Mouse (Mus musculus): Measurements from ENCODE around the gene Gm49380.
A peak's percentile ranks its signal among the peaks of the same experiment; 100 is the strongest.

Gm49380 gene

GRCm38 (mm10) chr9:44113105-44113789, at the start of gene Gm49380, which contains the start of gene Rnf26:
Gm49380 (minus strand) TSS chr9:44113500.
Rnf26 (minus strand) TSS chr9:44113517.
- peak; percentile 99 for DNase-seq (ENCODE audit: low spot score)

GRCm38 (mm10) chr9:44159886-44160285, 46.6 kb upstream of the Gm49380 start:
- no peak for DNase-seq (ENCODE audit: low spot score)

DNA sequence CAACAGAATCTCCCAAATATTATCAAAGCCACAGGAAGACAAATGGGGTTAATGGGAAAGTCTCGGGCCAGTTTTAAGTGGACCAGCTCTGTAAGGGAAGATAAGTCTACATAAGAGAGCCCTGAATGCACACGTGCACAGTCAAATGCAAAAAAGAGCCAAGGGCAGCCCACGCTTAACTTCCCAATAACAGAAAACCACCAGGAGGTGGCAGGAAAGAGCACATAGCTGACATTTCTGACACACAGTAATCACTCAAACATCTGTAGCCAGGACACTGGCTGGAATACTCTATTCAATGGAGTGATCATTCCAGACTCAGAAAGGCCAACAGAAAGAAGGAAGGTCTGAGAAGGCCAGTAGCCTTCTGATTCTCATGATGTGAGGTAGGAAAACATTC, 34.0 kb upstream of the Gm49380 start:
- peak; percentile 45 for DNase-seq (ENCODE audit: low spot score)

DNA sequence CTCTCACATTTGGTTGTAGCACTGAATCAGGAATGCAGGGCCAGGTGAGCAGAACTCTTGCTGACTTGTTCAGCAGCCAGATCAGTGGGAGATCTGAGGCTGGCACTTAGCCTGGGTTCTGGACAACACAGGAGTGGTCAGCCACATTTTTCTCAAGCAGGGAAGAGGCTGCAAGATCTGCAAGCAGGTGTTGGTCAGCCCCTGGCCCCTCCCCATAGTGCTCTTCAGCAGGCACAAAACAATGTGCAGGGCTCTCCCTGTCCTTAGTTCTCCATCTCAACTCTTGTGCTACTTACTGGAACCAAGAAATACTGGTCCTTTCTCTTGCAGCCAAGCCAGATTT, 31.4 kb upstream of the Gm49380 start:
- no peak for DNase-seq (ENCODE audit: low spot score)

DNA sequence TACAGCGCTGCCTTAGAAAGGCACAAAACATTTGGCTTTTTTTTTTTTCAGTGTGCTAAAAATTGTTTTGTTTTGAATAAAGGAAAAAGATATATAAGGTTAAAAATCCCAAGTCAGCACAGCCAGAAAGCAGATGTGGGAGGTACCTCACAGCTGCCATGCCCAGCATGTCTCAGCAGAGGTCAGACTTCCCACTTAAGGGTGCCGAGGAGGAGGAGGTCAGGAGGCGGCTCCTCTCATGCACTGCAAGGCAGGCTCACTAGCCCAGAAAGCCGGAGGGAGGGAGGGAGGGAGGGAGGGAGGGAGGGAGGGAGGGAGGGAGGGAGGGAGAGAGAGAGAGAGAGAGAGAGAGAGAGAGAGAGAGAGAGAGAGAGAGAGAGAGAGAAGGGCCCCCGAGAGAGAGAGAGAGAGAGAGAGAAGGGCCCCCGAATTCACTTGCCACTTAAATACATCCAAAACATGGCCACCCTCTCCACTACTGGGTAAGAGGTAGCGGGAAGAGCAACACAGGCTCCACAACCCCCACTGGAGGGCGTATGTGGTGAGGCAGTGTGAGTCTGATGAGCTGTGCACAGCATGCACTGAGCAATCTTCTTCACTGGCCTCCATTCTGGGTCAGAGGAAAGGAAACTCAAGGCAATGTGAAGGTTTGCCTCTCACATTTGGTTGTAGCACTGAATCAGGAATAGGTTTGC, 30.9 kb upstream of the Gm49380 start:
- peak; percentile 68 for DNase-seq (ENCODE audit: low spot score)

DNA sequence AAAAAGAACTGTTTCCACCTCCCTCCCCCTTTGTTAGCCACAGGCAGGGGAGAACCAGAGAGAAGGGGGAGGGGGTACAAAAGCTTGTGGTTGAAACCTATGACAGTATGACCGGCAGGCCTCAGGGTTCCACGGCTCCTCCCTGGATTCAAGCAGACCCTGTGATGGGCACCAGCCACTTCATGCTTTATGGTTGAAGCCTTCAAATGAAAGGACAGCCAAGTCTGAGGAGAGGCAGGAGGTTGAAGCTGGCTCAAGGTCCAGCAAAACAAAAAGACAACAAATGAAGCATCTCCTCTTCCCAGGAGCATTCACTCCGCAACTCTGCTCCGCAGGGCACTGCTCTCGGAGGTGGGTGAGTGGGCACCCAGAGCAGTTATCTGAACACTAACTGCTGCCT, 30.1 kb upstream of the Gm49380 start:
- DNase-seq (ENCODE audit: low spot score): no peak

DNA sequence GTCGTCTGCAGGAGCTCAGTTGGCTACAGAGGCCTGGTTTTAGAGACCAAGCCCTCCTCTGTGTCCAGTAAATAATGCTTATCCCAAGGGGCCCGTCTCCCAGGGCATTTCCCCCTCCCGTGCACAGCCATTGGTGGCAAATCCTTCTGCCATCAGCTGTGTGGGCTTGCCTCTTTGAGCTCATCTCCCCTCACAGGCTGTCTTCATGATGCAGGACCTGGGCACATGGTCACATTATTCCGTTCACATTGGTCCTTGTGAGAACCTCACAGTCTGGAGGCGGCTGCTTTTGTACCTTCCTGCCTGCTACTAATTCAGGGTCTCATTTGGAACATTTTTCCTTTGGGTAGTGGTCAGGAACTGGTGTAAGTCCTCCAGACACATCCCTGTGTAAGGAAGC, 28.7 kb upstream of the Gm49380 start:
- no peak for DNase-seq (ENCODE audit: low spot score)

GRCm38 (mm10) chr9:44137846-44138245, 24.5 kb upstream of the Gm49380 start:
- no peak for DNase-seq (ENCODE audit: low spot score)

GRCm38 (mm10) chr9:44135731-44136411, 22.6 kb upstream of the Gm49380 start:
- no peak for DNase-seq (ENCODE audit: low spot score)

- peak; percentile 94 for DNase-seq (ENCODE audit: low spot score)
These were observed 21.8 kb upstream of the Gm49380 start for GRCm38 (mm10) chr9:44134851-44135730.

DNA sequence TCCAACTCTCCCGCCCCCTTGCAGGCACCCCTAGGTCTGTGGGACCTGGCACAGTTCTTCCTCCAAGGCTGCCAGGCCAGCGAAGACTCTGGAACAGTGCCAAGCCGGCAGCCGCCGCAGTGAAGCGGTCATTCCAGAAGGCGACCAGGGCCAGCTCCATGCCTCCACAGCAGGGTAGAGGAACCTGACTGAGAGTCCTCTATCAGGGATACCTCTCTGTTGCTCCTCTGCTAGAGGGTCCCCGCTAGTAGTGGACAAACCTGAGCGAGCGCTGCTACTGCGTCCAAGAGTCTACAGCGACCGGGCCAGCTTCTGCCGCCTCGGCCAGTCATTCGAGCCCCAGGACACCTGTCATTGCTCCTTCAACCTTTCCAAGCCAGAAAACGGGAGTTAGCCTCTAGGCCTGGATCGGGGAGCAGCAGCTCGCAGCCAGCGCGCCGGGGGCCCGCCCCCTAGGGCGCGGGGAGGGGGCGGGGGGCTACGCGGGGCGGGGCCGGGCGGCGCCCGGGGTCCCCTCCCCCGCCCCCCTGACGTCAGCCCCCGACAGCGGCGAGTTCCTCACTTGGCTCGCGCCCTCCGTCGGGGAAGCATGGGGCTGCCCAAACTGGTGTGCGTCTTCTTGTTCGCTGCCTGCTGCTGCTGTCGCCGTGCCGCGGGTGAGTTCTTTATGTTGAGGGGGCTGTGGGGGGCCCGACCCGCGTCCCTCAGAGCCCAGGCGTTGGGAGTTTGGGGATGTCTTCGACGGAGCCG, 21.0 kb upstream of the Gm49380 start, which contains the start of gene Mcam:
Gene Mcam, plus strand, starts transcription at position 369 of the 750 bp plus-strand sequence.
- peak; percentile 61 for DNase-seq (ENCODE audit: low spot score)

- DNase-seq (ENCODE audit: low spot score): no peak
These were observed 20.0 kb upstream of the Gm49380 start for GRCm38 (mm10) chr9:44133287-44133686.

DNA sequence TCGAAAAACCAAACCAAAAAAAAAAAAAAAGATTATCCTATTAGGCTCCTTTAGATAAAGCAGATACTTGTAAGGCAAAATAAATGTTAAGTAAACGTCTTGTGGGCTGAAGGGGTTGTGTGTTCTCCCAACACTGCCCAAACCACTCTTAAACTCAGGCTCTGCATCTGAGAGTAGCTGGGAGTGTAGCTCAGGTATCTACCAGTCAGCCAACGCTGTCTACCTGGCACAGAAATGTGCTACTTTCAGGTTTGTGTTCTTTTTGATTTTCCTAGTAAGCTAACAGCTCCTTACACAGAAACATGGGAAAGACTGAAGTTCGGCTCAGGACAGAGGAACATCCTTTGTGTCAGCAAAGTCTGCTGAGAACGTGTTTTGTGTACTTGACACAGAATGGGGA, 18.9 kb upstream of the Gm49380 start:
- no peak for DNase-seq (ENCODE audit: low spot score)

DNA sequence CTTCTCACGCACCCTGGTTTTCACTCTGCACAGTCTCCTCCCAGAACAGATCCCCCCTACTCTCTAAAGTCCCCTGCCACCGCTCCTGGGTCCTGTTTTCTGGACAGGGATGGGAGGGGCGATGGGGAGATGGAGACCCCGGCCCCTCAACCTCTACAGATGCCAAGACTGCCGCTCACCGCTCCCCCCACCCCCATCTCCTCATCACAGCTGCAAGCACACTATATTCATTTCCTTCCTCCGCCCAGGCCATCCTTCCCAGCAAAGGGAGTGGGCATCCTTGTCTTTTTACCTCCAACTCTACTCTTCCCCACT, 17.9 kb upstream of the Gm49380 start:
- no peak for DNase-seq (ENCODE audit: low spot score)

DNA sequence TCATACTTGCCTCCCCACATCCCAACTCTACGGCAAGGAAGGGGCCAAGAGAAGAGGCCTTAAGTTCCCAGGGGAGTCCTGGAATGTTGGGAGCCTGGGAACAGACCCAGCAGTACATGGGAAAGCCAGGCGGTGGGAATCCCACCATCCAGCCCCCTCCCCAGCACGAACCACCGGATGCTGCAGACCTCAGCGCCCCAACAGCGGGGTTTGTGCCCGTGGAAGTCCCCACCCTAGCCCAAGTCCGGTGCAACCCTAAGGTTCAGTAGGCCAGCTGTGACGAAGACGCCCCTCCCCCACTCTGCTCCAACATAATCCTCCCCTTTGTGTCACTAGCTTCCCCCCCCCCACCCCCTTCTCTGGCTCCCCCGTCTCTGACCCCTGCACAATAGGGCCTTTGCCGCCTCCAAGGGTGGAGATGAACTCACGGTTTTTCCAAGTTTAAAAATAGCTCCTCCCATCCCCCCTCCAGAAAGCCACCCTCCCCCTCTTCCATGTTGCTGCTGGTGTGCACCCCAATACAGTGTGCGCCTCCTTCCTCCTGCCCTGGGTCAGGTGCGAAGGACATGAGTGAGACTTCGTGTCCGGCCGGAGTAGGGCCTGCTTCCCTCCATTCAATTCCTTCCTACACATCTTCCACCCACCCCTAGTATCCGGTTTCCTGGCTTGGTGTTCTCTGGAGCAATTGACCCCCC, 17.4 kb upstream of the Gm49380 start:
- no peak for DNase-seq (ENCODE audit: low spot score)

GRCm38 (mm10) chr9:44130034-44130433, 16.7 kb upstream of the Gm49380 start:
- no peak for DNase-seq (ENCODE audit: low spot score)

DNA sequence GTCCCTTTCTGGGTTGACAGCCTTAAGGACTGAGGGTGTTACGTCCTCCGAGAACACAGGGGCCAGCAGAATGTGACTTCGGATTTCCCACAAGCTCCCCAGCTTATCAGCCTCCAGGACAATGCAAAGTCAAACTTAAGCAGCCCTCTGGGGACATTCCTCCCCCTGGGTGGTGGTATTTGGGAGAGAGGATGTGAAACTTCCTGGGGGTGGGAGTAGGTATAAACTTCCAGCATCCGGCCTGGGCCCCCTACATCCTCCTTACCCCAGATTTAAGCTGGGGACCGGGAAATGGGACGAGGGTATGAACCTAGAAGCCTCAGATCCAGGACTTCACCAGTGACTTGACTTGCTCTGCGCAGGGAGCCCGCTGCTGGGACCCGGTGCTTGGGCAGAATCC, 16.3 kb upstream of the Gm49380 start:
- DNase-seq (ENCODE audit: low spot score): no peak

DNA sequence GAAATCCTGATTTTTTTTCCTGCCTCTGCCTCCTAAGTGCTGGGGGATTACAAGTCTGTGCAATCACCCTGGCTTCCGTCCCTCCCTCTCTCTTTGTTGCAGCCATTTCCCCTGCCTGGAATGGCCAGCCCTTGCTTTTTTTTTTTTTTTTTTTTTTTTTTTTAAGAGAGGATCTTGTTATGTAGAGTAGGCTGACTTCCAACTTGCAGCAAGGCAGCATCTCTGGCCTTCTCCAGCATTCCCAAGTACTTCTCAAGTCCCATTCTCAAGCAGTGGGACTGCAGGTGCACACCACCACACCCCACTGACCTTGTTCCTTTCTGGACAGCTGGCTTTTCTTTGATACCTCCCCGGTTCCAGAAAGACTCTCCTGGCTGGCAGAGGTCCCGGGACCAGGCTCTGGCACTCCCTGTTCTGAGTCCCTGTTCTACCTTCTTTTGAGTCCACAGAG, 14.1 kb upstream of the Gm49380 start:
- DNase-seq (ENCODE audit: low spot score): no peak

GRCm38 (mm10) chr9:44126746-44127145, 13.4 kb upstream of the Gm49380 start:
- DNase-seq (ENCODE audit: low spot score): no peak

DNA sequence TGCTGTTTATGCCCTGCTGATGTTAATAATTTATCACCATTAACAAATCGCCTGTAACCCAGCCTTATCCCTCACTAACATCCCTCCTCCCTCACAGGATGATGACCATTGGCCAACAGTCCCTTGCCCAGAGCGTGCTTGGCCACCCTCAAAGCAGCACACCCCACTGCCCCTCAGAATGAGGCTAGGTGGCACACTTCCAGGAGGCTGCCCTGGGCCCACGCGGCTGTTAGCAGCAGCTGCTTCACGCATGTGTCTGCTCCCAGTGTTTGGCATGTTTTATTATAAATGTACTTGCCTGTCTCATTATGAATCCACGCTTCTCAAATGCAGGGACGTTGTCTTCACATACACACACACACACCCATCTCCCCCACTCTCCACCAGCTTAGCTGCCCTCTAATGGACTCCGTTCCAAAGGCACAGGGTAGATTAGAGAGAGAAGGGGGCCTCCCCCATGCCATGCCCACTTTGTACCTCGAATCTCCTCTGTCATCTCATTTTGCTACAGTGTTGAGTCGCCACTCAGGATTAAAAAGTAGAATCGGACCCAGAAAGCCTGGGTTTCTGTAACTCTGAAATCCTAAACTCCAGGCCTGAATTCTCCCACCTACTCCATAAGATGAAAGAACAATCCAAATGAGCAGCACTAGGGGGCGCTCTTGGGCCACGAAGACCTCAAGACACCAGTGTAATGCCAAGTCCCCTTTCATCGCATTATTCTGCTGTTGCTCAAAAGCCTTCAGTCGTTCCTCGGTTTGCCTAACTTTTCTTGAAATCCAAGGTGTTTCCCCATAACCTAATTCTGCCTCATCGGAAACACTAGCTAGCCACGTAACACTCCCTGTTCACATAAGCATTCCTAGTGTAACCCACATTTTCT, 12.5 kb upstream of the Gm49380 start:
- DNase-seq (ENCODE audit: low spot score): peak; percentile 97
